Mouse (Mus musculus) liver, embryonic 15.5 days (tissue): ENCODE results near the gene Gpha2. TPM values are rescaled to one million over a fixed set of nuclear protein-coding genes. Genes with fewer than 3 reads are reported as not detected.

Source experiments
- ATAC-seq: fragments of 200-750 bp; cut with Nextera tagmentation; 2 replicates; pipeline ENCODE4 v1.8.0; 2017; ENCODE audit warnings: moderate number of reproducible peaks, mild to moderate bottlenecking, moderate library complexity; ENCODE audit not compliant: insufficient read depth
- H3K27ac ChIP-seq: fragments of 300-500 bp; sonication (generic); replicated peaks from 2 replicates; pipeline ENCODE4 v1.5.1; 2015; ENCODE audit warnings: mild to moderate bottlenecking, inconsistent platforms
- H3K27me3 ChIP-seq: fragments of 300-500 bp; sonication (generic); 2 replicates; pipeline ENCODE4 v1.6.1; 2015; ENCODE audit warnings: mild to moderate bottlenecking, inconsistent platforms
- H3K36me3 ChIP-seq: fragments of 300-500 bp; sonication (generic); replicated peaks from 2 replicates; pipeline ENCODE4 v1.6.1; 2015; ENCODE audit warnings: moderate library complexity, mild to moderate bottlenecking, inconsistent platforms
- H3K4me1 ChIP-seq: fragments of 300-500 bp; sonication (generic); replicated peaks from 2 replicates; pipeline ENCODE4 v1.6.1; 2015; ENCODE audit warnings: inconsistent platforms
- H3K4me2 ChIP-seq: fragments of 300-500 bp; sonication (generic); 2 replicates; pipeline ENCODE4 v1.6.1; 2015; ENCODE audit warnings: moderate library complexity, mild to moderate bottlenecking, inconsistent platforms
- H3K4me3 ChIP-seq: fragments of 300-500 bp; sonication (generic); replicated peaks from 2 replicates; pipeline ENCODE4 v1.5.1; 2015; ENCODE audit warnings: mild to moderate bottlenecking, inconsistent platforms
- H3K9ac ChIP-seq: fragments of 300-500 bp; sonication (generic); 2 replicates; pipeline ENCODE4 v1.6.1; 2015; ENCODE audit warnings: moderate library complexity, mild to moderate bottlenecking, inconsistent platforms
- H3K9me3 ChIP-seq: fragments of 300-500 bp; sonication (generic); replicated peaks from 2 replicates; pipeline ENCODE4 v1.6.1; 2016; ENCODE audit warnings: inconsistent platforms
- WGBS: fragments of 180-500 bp; shearing (Covaris S2); methylation state at CpG from one replicate; pipeline ENCODE4 v1.1.7; 2015; ENCODE audit warnings: mixed read lengths; ENCODE audit not compliant: insufficient replicate concordance; 5-methylcytosine and 5-hydroxymethylcytosine counted together
- polyA plus RNA-seq: library from polyadenylated mRNA; unstranded; fragments of >200 nt; fragmentation: Nextera tagmentation; extraction: Ambion mirVana; gene quantifications from 2 replicates; pipeline ENCODE4 v1.2.1, GENCODE M21; 2015

Gpha2 gene
- polyA plus RNA-seq, 1 experiment from 2014 or later = 0.15 TPM

DNA sequence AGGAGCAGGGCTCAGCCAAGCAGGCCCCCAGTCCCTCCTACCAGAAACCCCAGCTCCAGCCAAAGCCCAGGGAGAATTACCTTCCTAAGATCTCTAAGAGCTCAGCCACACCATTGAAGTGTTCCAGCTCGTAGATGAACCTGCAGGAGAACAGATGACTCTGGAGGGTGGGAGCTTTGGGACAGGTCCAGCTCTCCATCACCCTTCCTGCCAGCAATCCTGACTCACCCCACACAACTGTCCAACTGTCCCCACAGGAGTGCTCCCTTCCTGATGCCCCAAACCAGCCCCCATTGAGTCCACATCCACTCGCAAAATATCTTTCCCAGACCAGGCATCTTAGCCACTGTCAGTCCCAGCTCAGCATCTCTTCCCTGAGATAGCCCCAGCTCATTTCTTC lies 4.9 kb downstream of the Gpha2 start:
- Histone ChIP-seq H3K4me3 (no peak overlapping the region), H3K36me3 (no peaks in the 10 kb centered on the region), H3K27ac (no peak overlapping the region), H3K9ac (no peak overlapping the region), H3K4me1 (peaks cover 22% of the 10 kb centered on the region), H3K9me3 (no peaks in the 10 kb centered on the region), H3K27me3 (no peaks in the 10 kb centered on the region), H3K4me2 (no peak overlapping the region)
- 65% methylated on average over 2 of the region's 2 CpGs for WGBS
- ATAC-seq = no peak

DNA sequence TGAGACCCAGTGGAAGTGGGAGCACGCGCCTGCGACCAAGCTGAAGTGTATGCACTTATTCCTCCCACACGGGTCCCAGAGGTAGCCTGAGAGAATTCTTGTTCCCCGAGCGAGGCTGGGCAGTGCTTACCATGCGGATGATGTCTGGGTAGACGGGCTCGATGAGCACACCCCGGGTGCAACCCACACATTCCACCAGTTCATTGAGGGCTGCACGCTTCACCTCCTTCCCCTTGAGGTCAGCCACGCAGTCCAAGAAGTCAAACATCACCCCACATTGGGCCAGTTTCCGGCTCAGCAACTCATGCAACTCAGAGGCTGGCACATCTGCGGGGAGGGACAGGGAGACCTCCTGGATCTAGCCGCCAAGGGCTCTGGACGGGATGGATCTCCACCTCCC lies 7.5 kb downstream of the Gpha2 start:
- Histone ChIP-seq H3K9me3 (no peaks in the 10 kb centered on the region), H3K4me1 (peaks cover 41% of the 10 kb centered on the region), H3K36me3 (no peaks in the 10 kb centered on the region), H3K4me3 (no peak overlapping the region), H3K4me2 (no peak overlapping the region), H3K27me3 (no peaks in the 10 kb centered on the region), H3K9ac (no peak overlapping the region), H3K27ac (no peak overlapping the region)
- 81% methylated on average over 16 of the region's 16 CpGs for WGBS
- no peak for ATAC-seq

DNA sequence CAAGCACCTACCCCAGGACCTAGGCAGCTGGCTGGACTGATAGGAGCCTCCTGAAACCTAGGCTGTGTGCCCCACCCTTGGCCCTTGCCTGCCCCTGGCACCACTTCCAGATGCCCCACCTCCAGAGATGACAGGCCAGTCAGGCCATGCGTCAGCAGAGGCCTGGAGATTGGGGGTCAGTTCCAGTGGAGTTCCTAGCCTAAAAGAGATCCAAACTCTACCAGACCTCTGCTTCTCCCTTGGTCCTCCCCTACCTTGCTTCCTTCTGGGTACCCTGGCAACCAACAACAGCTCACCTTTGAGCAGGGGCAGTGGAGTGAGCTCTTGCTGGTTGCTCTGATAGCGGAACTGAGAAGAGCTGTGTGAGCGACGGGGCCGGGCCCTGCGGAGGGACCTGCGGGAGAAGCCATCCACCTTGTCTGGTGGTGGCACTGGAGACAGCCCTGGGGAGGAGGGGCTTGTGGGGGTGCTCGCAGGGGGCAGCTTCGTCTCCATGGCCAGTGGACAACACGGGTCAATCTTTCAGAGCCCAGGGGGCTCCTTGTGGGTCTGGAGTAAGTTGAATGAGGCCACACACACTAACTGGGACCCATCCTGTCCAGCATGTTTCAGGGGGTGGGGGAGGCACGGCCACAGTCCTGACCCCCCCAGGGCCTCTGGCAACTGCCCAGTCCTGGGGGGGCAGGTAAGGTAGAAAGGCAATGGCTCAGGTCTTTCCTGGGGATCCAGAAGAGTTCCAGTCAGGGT lies 8.3 kb downstream of the Gpha2 start:
- H3K4me2 ChIP-seq = peak overlapping the region; percentile 98
- ATAC-seq = no peak
- peak overlapping the region; percentile 42; the same call in 1 of the 2 replicates for H3K27ac ChIP-seq

GRCm38 (mm10) chr19:6235084-6236052 lies 9.2 kb downstream of the Gpha2 start, which contains the start of gene Ppp2r5b:
Gene Ppp2r5b, minus strand, starts transcription at chr19:6235872.
- 7% methylated on average over 48 of the region's 48 CpGs for WGBS
- no peaks in the 10 kb centered on the region for H3K36me3 ChIP-seq
- H3K4me1 ChIP-seq = peaks cover 58% of the 10 kb centered on the region
- peak; percentile 88 for ATAC-seq
- H3K4me3 ChIP-seq = peak within 1 kb of the TSS; percentile 74
- H3K27ac ChIP-seq = peak within 1 kb of the TSS; percentile 97
- H3K9me3 ChIP-seq = no peaks in the 10 kb centered on the region
- H3K9ac ChIP-seq = peak within 1 kb of the TSS; percentile 81
- H3K27me3 ChIP-seq = no peaks in the 10 kb centered on the region
- peak within 1 kb of the TSS; percentile 98 for H3K4me2 ChIP-seq

More for the DNA sequence above, 8.3 kb downstream of the Gpha2 start:
- Histone ChIP-seq H3K27me3 (no peaks in the 10 kb centered on the region), H3K4me3 (peak overlapping the region; percentile 74), H3K36me3 (no peaks in the 10 kb centered on the region), H3K9me3 (no peaks in the 10 kb centered on the region), H3K9ac (no peak overlapping the region; the same call in 1 of the 2 replicates), H3K4me1 (peaks cover 50% of the 10 kb centered on the region)
- WGBS = 69% methylated on average over 11 of the region's 11 CpGs

GRCm38 (mm10) chr19:6236053-6236441 lies 9.9 kb downstream of the Gpha2 start:
- 0% methylated on average over 9 of the region's 9 CpGs for WGBS
- peaks cover 65% of the 10 kb centered on the region for H3K4me1 ChIP-seq

GRCm38 (mm10) chr19:6236842-6237241 lies 10.7 kb downstream of the Gpha2 start:
- Histone ChIP-seq H3K4me3 (no peak overlapping the region), H3K27ac (peak overlapping the region; percentile 97; the same call in 1 of the 2 replicates), H3K36me3 (no peaks in the 10 kb centered on the region), H3K4me1 (peaks cover 69% of the 10 kb centered on the region), H3K9me3 (no peaks in the 10 kb centered on the region), H3K9ac (no peak overlapping the region), H3K4me2 (no peak overlapping the region), H3K27me3 (no peaks in the 10 kb centered on the region)
- no peak for ATAC-seq
- WGBS = 67% methylated on average over 7 of the region's 7 CpGs

More at GRCm38 (mm10) chr19:6236053-6236441, 9.9 kb downstream of the Gpha2 start:
- ATAC-seq = peak; percentile 85
- Histone ChIP-seq H3K9ac (peak overlapping the region; percentile 81), H3K4me3 (peak overlapping the region; percentile 74), H3K27me3 (no peaks in the 10 kb centered on the region), H3K9me3 (no peaks in the 10 kb centered on the region), H3K27ac (peak overlapping the region; percentile 97), H3K4me2 (peak overlapping the region; percentile 98), H3K36me3 (no peaks in the 10 kb centered on the region)

DNA sequence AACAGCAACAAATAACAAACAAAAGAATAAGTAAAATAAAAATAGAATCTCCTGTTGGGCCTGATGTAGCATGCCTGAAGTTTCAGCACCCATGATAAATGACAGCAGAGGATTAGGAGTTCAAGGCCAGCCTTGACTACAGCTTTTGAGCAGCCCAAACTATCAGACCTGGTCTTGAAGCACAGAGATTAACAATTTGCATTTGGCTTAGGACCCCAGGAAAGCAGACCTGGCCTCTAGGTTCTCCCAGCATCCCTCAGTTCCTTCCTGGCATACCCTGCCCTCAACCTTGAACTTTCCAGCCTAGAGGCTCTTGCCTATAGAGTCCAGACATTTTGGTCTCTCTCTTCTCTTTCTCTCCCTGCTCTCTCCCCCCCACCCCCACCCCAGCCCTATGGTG lies 12.6 kb downstream of the Gpha2 start:
- ATAC-seq = no peak
- Histone ChIP-seq H3K27me3 (no peaks in the 10 kb centered on the region), H3K36me3 (no peaks in the 10 kb centered on the region), H3K4me2 (no peak overlapping the region), H3K4me3 (no peak overlapping the region), H3K27ac (no peak overlapping the region), H3K9me3 (no peaks in the 10 kb centered on the region), H3K4me1 (peaks cover 85% of the 10 kb centered on the region), H3K9ac (no peak overlapping the region)

- peaks cover 8% of the 10 kb centered on the region for H3K36me3 ChIP-seq
- H3K4me1 ChIP-seq = peaks cover 71% of the 10 kb centered on the region
- WGBS = 3% methylated on average over 1 of the region's 1 CpGs
- H3K4me3 ChIP-seq = 0 out of 2 replicates have a peak overlapping the region, but pooled peaks have one; percentile 6
- H3K27ac ChIP-seq = peak overlapping the region; percentile 93
- peak overlapping the region; percentile 77 for H3K4me2 ChIP-seq
- no peaks in the 10 kb centered on the region for H3K9me3 ChIP-seq
- no peaks in the 10 kb centered on the region for H3K27me3 ChIP-seq
- H3K9ac ChIP-seq = peak overlapping the region; percentile 40; the same call in 1 of the 2 replicates
- peak; percentile 19 for ATAC-seq
Measured at GRCm38 (mm10) chr19:6240136-6240535, 14.0 kb downstream of the Gpha2 start.

DNA sequence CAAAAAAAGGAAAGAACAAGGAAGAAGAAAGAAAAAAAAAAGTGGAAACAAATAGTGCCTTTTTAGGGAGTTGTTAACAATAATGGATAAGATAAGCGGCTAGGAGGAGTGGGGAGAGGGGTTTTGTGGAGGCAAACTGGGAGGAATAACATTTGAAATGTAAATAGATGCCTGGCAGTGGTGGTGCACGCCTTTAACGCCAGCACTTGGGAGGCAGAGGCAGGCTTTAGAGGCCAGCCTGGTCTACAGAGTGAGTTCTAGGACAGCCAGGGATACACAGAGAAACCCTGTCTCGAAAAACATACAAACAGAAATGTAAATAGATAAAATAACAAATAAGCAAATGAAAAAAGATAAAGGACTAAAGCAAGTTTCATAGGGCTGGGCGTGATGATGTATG lies 14.5 kb downstream of the Gpha2 start:
- peak overlapping the region; percentile 79 for H3K4me3 ChIP-seq
- H3K9ac ChIP-seq = peak overlapping the region; percentile 40; the same call in 1 of the 2 replicates
- H3K27me3 ChIP-seq = no peaks in the 10 kb centered on the region
- peak overlapping the region; percentile 77 for H3K4me2 ChIP-seq
- H3K36me3 ChIP-seq = peaks cover 14% of the 10 kb centered on the region
- peaks cover 67% of the 10 kb centered on the region for H3K4me1 ChIP-seq
- ATAC-seq = no peak
- WGBS = 31% methylated on average over 5 of the region's 5 CpGs
- no peaks in the 10 kb centered on the region for H3K9me3 ChIP-seq
- H3K27ac ChIP-seq = peak overlapping the region; percentile 93

GRCm38 (mm10) chr19:6241274-6242107 lies 15.3 kb downstream of the Gpha2 start, which contains the start of gene Atg2a:
Gene Atg2a, plus strand, starts transcription at chr19:6241668.
- H3K27me3 ChIP-seq = no peaks in the 10 kb centered on the region
- H3K4me1 ChIP-seq = peaks cover 60% of the 10 kb centered on the region
- peak; percentile 89 for ATAC-seq
- peak within 1 kb of the TSS; percentile 79 for H3K4me3 ChIP-seq
- H3K9ac ChIP-seq = peak within 1 kb of the TSS; percentile 84
- H3K36me3 ChIP-seq = peaks cover 22% of the 10 kb centered on the region
- under 1% methylated on average over 55 of the region's 55 CpGs for whole genome bisulfite sequencing
- H3K4me2 ChIP-seq = peak within 1 kb of the TSS; percentile 77
- peak within 1 kb of the TSS; percentile 93 for H3K27ac ChIP-seq
- H3K9me3 ChIP-seq = no peaks in the 10 kb centered on the region
